ENCODE assay signal across 8 mouse cellular contexts in the genomic region with DNA sequence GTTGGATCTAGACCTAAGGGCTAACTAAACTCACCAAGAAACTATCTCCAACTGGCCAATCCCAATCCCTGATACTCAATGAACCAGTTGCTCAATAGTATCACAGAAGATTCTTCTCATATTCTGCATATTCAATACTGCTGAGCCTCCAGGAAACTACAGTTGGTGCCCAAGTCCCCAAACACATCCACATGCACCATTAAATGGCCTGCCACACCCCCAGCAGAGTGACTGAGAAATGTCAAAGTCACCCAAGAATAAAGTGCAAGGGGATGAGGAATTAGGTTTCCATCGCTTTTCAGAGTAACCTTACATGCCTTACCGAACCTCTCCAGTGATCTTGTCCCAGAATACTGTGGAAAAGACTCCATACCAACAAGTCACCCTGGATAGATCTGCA. TPM values are rescaled to one million over a fixed set of nuclear protein-coding genes. Genes with fewer than 3 reads are reported as not detected.
A peak's percentile ranks its signal among the peaks of the same experiment; 100 is the strongest.
DNase-seq lines count a peak whose midpoint lies in the region; ATAC-seq and TF ChIP-seq lines count a peak whose summit lies in the region.
"Had no signal": no experiment of that assay in that cellular context is flagged by ENCODE, and none has a peak within 500 bp of the region (broad histone marks: within the 10 kb centered on the region; RNA-seq: fewer than 3 reads in every experiment).

No protein-coding gene starts in this region.

- 80% methylated on average over 2 of the region's 2 CpGs for WGBS in kidney, postnatal 0 days
- 86% methylated on average over 2 of the region's 2 CpGs for WGBS in forebrain, embryonic 13.5 days
- WGBS in intestine, embryonic 14.5 days: 87% methylated on average over 2 of the region's 2 CpGs

- H3K79me2 ChIP-seq in myocyte (ENCODE audit: control insufficient read depth, insufficient read depth): no peaks in the 10 kb centered on the region

- TF ChIP-seq POLR2A in myocyte (IDR thresholded peaks at IDR 0.05; ENCODE audit: insufficient read length, low read depth): no peak

- TF ChIP-seq CTCF in kidney, postnatal 0 days (IDR thresholded peaks at IDR 0.05; ENCODE audit: low read depth): no peak

- peak overlapping the region; percentile 49 for H3K4me3 ChIP-seq in kidney, postnatal 0 days (replicated peaks; ENCODE audit: low read depth, low read length)
- H3K4me3 ChIP-seq in forebrain, embryonic 13.5 days: no peak overlapping the region
- no peak overlapping the region for H3K4me3 ChIP-seq in intestine, embryonic 14.5 days (ENCODE audit: low read depth, low read length)
- peak overlapping the region; percentile 61 for H3K4me3 ChIP-seq in myocyte

- H3ac ChIP-seq in myocyte (ENCODE audit: control insufficient read depth, insufficient read length): no peak overlapping the region

- H3K9me3 ChIP-seq in kidney, postnatal 0 days (replicated peaks; ENCODE audit: low read length): no peaks in the 10 kb centered on the region
- no peaks in the 10 kb centered on the region for H3K9me3 ChIP-seq in forebrain, embryonic 13.5 days (replicated peaks)
- H3K9me3 ChIP-seq in intestine, embryonic 14.5 days (ENCODE audit: control insufficient read depth, low read length): no peaks in the 10 kb centered on the region

- no peak for ATAC-seq in kidney, postnatal 0 days (replicated peaks; ENCODE audit: low FRiP score, low read depth)
- ATAC-seq in forebrain, embryonic 13.5 days: no peak
- no peak for ATAC-seq in intestine, embryonic 14.5 days (replicated peaks; ENCODE audit: low FRiP score, low TSS enrichment, low read depth)
- no peak for ATAC-seq in activated CD4-positive, CD25-positive, alpha-beta regulatory T cell, adult 4 months

- no peak for DNase-seq in kidney, postnatal 0 days (ENCODE audit: low spot score)
- DNase-seq in kidney, postnatal 36 days: no peak
- DNase-seq in intestine, embryonic 14.5 days (ENCODE audit: low spot score): no peak
- DNase-seq in gastrocnemius, postnatal 25 days: no peak

- H3K27me3 ChIP-seq in kidney, postnatal 0 days (ENCODE audit: insufficient read depth, low read length): no peaks in the 10 kb centered on the region
- no peaks in the 10 kb centered on the region for H3K27me3 ChIP-seq in forebrain, embryonic 13.5 days
- no peaks in the 10 kb centered on the region for H3K27me3 ChIP-seq in intestine, embryonic 14.5 days (replicated peaks; ENCODE audit: control insufficient read depth, insufficient read depth, low read length)
- no peaks in the 10 kb centered on the region for H3K27me3 ChIP-seq in myocyte (ENCODE audit: control insufficient read depth, insufficient read depth, insufficient read length)
- H3K27me3 ChIP-seq: Patski had no signal

- peak overlapping the region; percentile 73 for H3K4me2 ChIP-seq in kidney, postnatal 0 days (ENCODE audit: low read length)
- H3K4me2 ChIP-seq in forebrain, embryonic 13.5 days: peak overlapping the region; percentile 85
- H3K4me2 ChIP-seq in intestine, embryonic 14.5 days (ENCODE audit: low read length): peak overlapping the region; percentile 94
- H3K4me2 ChIP-seq in myocyte (ENCODE audit: low read depth): peak overlapping the region; percentile 90

- peaks cover 8% of the 10 kb centered on the region for H3K4me1 ChIP-seq in kidney, postnatal 0 days (replicated peaks; ENCODE audit: insufficient read depth, low read length)
- H3K4me1 ChIP-seq in forebrain, embryonic 13.5 days: peaks cover 13% of the 10 kb centered on the region
- peaks cover 26% of the 10 kb centered on the region for H3K4me1 ChIP-seq in intestine, embryonic 14.5 days (replicated peaks; ENCODE audit: control insufficient read depth, insufficient read depth, low read length)

- no peaks in the 10 kb centered on the region; the same call in 1 of the 2 replicates for H3K36me3 ChIP-seq in kidney, postnatal 0 days (ENCODE audit: insufficient read depth, low read length)
- no peaks in the 10 kb centered on the region for H3K36me3 ChIP-seq in forebrain, embryonic 13.5 days (ENCODE audit: poor library complexity, severe bottlenecking)
- no peaks in the 10 kb centered on the region for H3K36me3 ChIP-seq in intestine, embryonic 14.5 days (ENCODE audit: control insufficient read depth, insufficient read depth, low read length)
- no peaks in the 10 kb centered on the region for H3K36me3 ChIP-seq in myocyte (ENCODE audit: control insufficient read depth, insufficient read depth)

- H3K9ac ChIP-seq in kidney, postnatal 0 days (ENCODE audit: low read depth, low read length): no peak overlapping the region
- no peak overlapping the region for H3K9ac ChIP-seq in forebrain, embryonic 13.5 days
- H3K9ac ChIP-seq in intestine, embryonic 14.5 days (ENCODE audit: low read length): no peak overlapping the region

- H3K27ac ChIP-seq in kidney, postnatal 0 days: no peak overlapping the region
- no peak overlapping the region for H3K27ac ChIP-seq in forebrain, embryonic 13.5 days
- no peak overlapping the region for H3K27ac ChIP-seq in intestine, embryonic 14.5 days (ENCODE audit: low read depth)

TF ChIP-seq in myocyte, 11 proteins besides CTCF, POLR2A, EP300 and RAD21:
- TF ChIP-seq POLR2AphosphoS2 (IDR thresholded peaks at IDR 0.05; ENCODE audit: insufficient read length, low read depth) (no peak), MYOG (IDR thresholded peaks at IDR 0.05; ENCODE audit: control insufficient read depth in 1 of 3, insufficient read depth in 1 of 3, insufficient read length in 2 of 3, low read depth in 2 of 3) (no peak), MAX (IDR thresholded peaks at IDR 0.05; ENCODE audit: low read depth) (no peak), USF1 (IDR thresholded peaks at IDR 0.05; ENCODE audit: low read depth) (no peak), E2F4 (IDR thresholded peaks at IDR 0.05; ENCODE audit: insufficient read depth) (no peak), TCF12 (IDR thresholded peaks at IDR 0.05; ENCODE audit: insufficient read depth, poor library complexity, severe bottlenecking) (no peak), MYOD1 (IDR thresholded peaks at IDR 0.05; ENCODE audit: control insufficient read depth in 1 of 3, insufficient read length in 2 of 3, low read depth in 2 of 3) (no peak), CEBPB (IDR thresholded peaks at IDR 0.05; ENCODE audit: insufficient read depth, poor library complexity, severe bottlenecking) (no peak), TCF3 (IDR thresholded peaks at IDR 0.05; ENCODE audit: insufficient read length, low read depth) (no peak), SRF (IDR thresholded peaks at IDR 0.05; ENCODE audit: control insufficient read depth, insufficient read length, low read depth) (no peak), REST (IDR thresholded peaks at IDR 0.05; ENCODE audit: insufficient read depth, insufficient read length) (no peak)

RNA-seq across cellular contexts. Expression of gene Slc22a5, which starts 1.2 kb away (rescaled TPM):
- polyA plus RNA-seq in kidney, postnatal 0 days (2015; fragmentation: Nextera tagmentation; extraction: Ambion mirVana): 32.0 and 36.4 TPM in 2 replicates
- 6.9 and 8.7 TPM in 2 replicates for polyA plus RNA-seq in forebrain, embryonic 13.5 days (2015; fragmentation: Nextera tagmentation; extraction: Ambion mirVana)
- 9.4 and 11.8 TPM in 2 replicates for polyA plus RNA-seq in intestine, embryonic 14.5 days (2014; fragmentation: Nextera tagmentation; extraction: Ambion mirVana)
- polyA plus RNA-seq in myocyte (2012; fragmentation: generic; extraction: Trizol): 5.1 TPM
- 10 to 100 TPM; 10.8 to 16.0 TPM for polyA plus RNA-seq in activated CD4-positive, CD25-positive, alpha-beta regulatory T cell, adult 4 months (2017; shearing (Covaris generic))
- 10 to 100 TPM; 10.6 to 10.7 TPM for total RNA-seq in gastrocnemius, postnatal 25 days (2021)

RNA-seq across cellular contexts. Expression of gene Gm12216, which starts 31.2 kb away (rescaled TPM):
- polyA plus RNA-seq in kidney, postnatal 0 days (2015; fragmentation: Nextera tagmentation; extraction: Ambion mirVana): 2.0 and 2.3 TPM in 2 replicates
- 0.41 TPM in 1 of 2 replicates, not detected in the other for polyA plus RNA-seq in forebrain, embryonic 13.5 days (2015; fragmentation: Nextera tagmentation; extraction: Ambion mirVana)
- polyA plus RNA-seq in intestine, embryonic 14.5 days (2014; fragmentation: Nextera tagmentation; extraction: Ambion mirVana): 1.4 and 1.9 TPM in 2 replicates
- 1.6 TPM for polyA plus RNA-seq in myocyte (2012; fragmentation: generic; extraction: Trizol)
- 10 to 100 TPM; 24.2 to 36.5 TPM for polyA plus RNA-seq in activated CD4-positive, CD25-positive, alpha-beta regulatory T cell, adult 4 months (2017; shearing (Covaris generic))
- total RNA-seq in gastrocnemius, postnatal 25 days (2021): 1 to 10 TPM; 2.0 TPM

Comparison
In these comparisons a context has a peak if more than half of its experiments do, and no peak if none do; other contexts are left out.
1. H3K4me3 ChIP-seq: peak in kidney, postnatal 0 days (single experiment) and myocyte (single experiment); none in forebrain, embryonic 13.5 days (single experiment) and intestine, embryonic 14.5 days (single experiment).
2. Peak in every context shown above with its lines, with median percentiles within 50 percentile points of each other: H3K4me2 ChIP-seq.